Mouse (Mus musculus) liver, embryonic 12.5 days (tissue): ENCODE results near the gene Eif2b1. TPM values are rescaled to one million over a fixed set of nuclear protein-coding genes. Genes with fewer than 3 reads are reported as not detected.
A peak's percentile ranks its signal among the peaks of the same experiment; 100 is the strongest.
"Not testable (repeated sequence)": the region's sequence is repeated elsewhere in the genome, so short reads cannot be mapped to it uniquely, and the experiment has no call there.

Experiments
- ATAC-seq: fragments of 200-750 bp; cut with Nextera tagmentation; 2 replicates; pipeline ENCODE4 v1.8.0; 2017; ENCODE audit warnings: moderate number of reproducible peaks, mild to moderate bottlenecking, moderate library complexity
- H3K27ac ChIP-seq: fragments of 300-500 bp; sonication (generic); 2 replicates; pipeline ENCODE4 v1.5.1; 2016; ENCODE audit warnings: mild to moderate bottlenecking
- H3K27me3 ChIP-seq: fragments of 300-500 bp; sonication (generic); replicated peaks from 2 replicates; pipeline ENCODE4 v1.6.1; 2016; ENCODE audit warnings: mild to moderate bottlenecking, moderate library complexity
- H3K36me3 ChIP-seq: fragments of 300-500 bp; sonication (generic); 2 replicates; pipeline ENCODE4 v1.6.1; 2016; ENCODE audit warnings: mild to moderate bottlenecking, moderate library complexity
- H3K4me1 ChIP-seq: fragments of 300-500 bp; sonication (generic); 2 replicates; pipeline ENCODE4 v1.6.1; 2016
- H3K4me2 ChIP-seq: fragments of 300-500 bp; sonication (generic); 2 replicates; pipeline ENCODE4 v1.6.1; 2016; ENCODE audit warnings: mild to moderate bottlenecking, moderate library complexity
- H3K4me3 ChIP-seq: fragments of 300-500 bp; sonication (generic); 2 replicates; pipeline ENCODE4 v1.5.1; 2016; ENCODE audit warnings: mild to moderate bottlenecking, moderate library complexity
- H3K9ac ChIP-seq: fragments of 300-500 bp; sonication (generic); 2 replicates; pipeline ENCODE4 v1.6.1; 2016; ENCODE audit warnings: mild to moderate bottlenecking, moderate library complexity
- H3K9me3 ChIP-seq: fragments of 300-500 bp; sonication (generic); replicated peaks from 2 replicates; pipeline ENCODE4 v1.6.1; 2016; ENCODE audit warnings: mild to moderate bottlenecking, moderate library complexity
- WGBS: fragments of 180-500 bp; shearing (Covaris S2); methylation state at CpG from one replicate; pipeline ENCODE4 v1.1.7; 2016; ENCODE audit not compliant: insufficient replicate concordance; 5-methylcytosine and 5-hydroxymethylcytosine counted together
- polyA plus RNA-seq: library from polyadenylated mRNA; unstranded; fragments of >200 nt; fragmentation: Nextera tagmentation; extraction: Ambion mirVana; gene quantifications from 2 replicates; pipeline ENCODE4 v1.2.1, GENCODE M21; 2016

Eif2b1 gene
- polyA plus RNA-seq, 1 experiment from 2014 or later: 80.1 TPM

DNA sequence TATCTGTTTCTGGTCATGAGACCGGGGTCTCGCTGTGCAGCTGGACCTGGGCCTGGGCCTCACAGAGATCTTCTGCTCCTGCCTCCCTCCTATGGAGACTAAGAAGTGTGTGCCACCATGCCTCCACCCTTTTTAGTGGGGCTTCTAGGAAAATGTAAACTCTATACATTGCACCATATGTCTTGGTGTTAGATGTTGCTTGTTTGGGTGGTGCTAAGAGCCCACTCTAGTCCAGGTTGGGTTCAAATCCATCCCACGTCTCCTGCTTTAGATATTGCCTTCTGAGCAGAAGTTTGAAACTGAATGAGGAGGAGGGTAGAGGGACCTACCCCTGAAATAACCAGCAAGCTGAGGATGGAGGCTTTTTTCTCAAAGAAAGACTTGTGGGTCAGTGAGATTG lies 13.8 kb upstream of the Eif2b1 start:
- ATAC-seq: no peak
- H3K9me3 ChIP-seq: no peaks in the 10 kb centered on the region
- WGBS: 86% methylated on average over 3 of the region's 3 CpGs
- H3K27me3 ChIP-seq: no peaks in the 10 kb centered on the region
- peaks cover 71% of the 10 kb centered on the region for H3K36me3 ChIP-seq
- no peaks in the 10 kb centered on the region for H3K4me1 ChIP-seq
- no peak overlapping the region for H3K4me2 ChIP-seq
- H3K9ac ChIP-seq: no peak overlapping the region
- H3K27ac ChIP-seq: no peak overlapping the region
- no peak overlapping the region for H3K4me3 ChIP-seq

DNA sequence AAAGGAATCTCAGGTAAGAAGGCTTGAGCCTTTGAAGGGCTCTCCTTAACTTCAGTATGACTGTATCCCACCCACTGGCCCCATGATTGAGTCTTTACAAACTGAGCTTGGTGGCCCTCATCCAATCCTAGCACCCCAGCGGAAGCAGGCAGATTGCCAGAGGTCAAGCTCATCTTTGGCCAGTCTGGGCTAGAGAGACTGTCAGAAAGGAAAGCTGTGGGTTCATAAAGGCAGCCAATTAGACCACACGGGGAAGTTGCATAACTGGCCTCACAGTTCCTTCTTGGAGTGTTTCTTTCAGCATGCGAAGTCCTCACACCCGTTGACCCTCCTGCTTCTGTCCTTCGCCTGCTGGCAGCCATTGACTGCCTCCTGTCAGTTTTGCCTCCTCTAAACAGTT lies 3.6 kb upstream of the Eif2b1 start:
- Histone ChIP-seq H3K36me3 (peaks cover 50% of the 10 kb centered on the region), H3K9me3 (no peaks in the 10 kb centered on the region), H3K27me3 (no peaks in the 10 kb centered on the region), H3K4me1 (peaks cover 24% of the 10 kb centered on the region), H3K4me3 (no peak overlapping the region), H3K9ac (no peak overlapping the region), H3K4me2 (no peak overlapping the region), H3K27ac (no peak overlapping the region)
- 57% methylated on average over 5 of the region's 5 CpGs for WGBS
- ATAC-seq: no peak

DNA sequence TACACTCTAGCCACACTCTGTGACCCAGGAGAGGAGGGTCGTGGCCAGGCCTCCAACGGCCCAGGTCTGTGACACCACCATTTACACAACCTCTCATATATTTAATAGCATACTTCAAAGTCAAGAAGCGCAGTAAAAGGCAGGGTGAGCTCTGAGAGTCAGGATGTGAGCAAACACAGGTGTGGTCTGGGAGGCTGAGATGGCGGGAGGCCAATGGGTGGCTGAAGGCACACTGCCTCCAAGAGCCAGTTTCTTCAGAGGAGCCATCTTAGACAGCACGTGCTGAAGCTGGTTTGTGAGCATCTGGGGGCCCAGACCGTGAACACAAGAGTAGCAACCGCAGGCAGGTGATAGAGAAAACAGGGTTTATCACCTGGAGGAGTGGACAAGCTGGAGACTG lies 3.5 kb downstream of the Eif2b1 start:
- H3K36me3 ChIP-seq: peaks cover 73% of the 10 kb centered on the region
- peaks cover 28% of the 10 kb centered on the region for H3K4me1 ChIP-seq
- WGBS: 85% methylated on average over 7 of the region's 7 CpGs
- H3K4me2 ChIP-seq: no peak overlapping the region
- no peak overlapping the region for H3K27ac ChIP-seq
- ATAC-seq: no peak
- H3K27me3 ChIP-seq: no peaks in the 10 kb centered on the region
- no peak overlapping the region for H3K9ac ChIP-seq
- no peaks in the 10 kb centered on the region for H3K9me3 ChIP-seq
- no peak overlapping the region for H3K4me3 ChIP-seq

DNA sequence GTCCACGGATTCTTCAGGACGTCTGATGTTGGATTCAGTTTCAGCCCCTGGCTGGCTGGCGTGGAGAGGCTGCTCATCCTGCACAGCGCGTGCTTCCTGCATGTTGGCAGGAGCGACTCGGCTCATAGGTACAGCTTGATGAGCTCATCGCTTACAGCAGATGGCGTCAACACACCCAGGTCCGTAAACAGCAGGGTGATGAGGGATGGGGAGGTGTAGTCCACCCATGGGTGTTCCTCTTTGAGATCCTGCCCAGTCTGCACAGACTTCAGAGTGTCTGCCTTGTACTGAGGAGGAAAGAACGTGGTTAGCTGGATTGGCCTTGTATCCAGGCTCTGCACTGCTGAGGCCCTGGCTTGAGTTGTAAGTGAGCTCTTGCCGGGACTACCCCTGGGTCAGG lies 7.9 kb downstream of the Eif2b1 start:
- Histone ChIP-seq H3K4me3 (no peak overlapping the region), H3K4me2 (no peak overlapping the region), H3K9me3 (no peaks in the 10 kb centered on the region), H3K27ac (no peak overlapping the region), H3K36me3 (peaks cover 100% of the 10 kb centered on the region), H3K4me1 (0 out of 2 replicates have a peak, but pooled peaks cover 3% of the 10 kb centered on the region), H3K9ac (no peak overlapping the region), H3K27me3 (no peaks in the 10 kb centered on the region)
- WGBS: 78% methylated on average over 12 of the region's 12 CpGs
- no peak for ATAC-seq

DNA sequence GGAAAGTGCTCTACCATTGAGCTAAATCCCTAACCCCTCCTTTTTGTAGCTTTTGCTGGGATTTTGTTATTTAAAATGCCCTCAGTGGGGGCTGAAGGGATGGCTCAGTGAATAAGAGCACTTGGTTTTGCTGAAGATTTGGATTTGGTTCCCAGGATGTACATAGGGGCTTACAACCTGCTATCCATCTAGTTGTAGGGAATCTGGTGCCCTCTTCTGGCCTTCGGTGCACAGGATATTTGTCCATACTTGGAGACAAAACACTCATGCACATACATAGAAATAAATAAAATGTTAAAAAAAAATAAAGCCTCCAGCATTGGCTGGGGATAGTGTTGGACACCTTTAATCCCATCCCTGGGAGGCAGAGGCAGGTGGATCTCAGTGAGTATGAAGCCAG lies 23.8 kb downstream of the Eif2b1 start:
- Histone ChIP-seq H3K4me3 (no peak overlapping the region), H3K4me2 (no peak overlapping the region), H3K27ac (no peak overlapping the region), H3K9me3 (no peaks in the 10 kb centered on the region), H3K4me1 (peaks cover 21% of the 10 kb centered on the region), H3K36me3 (peaks cover 66% of the 10 kb centered on the region), H3K9ac (no peak overlapping the region), H3K27me3 (no peaks in the 10 kb centered on the region)
- WGBS: 76% methylated on average over 1 of the region's 1 CpGs
- no peak for ATAC-seq

DNA sequence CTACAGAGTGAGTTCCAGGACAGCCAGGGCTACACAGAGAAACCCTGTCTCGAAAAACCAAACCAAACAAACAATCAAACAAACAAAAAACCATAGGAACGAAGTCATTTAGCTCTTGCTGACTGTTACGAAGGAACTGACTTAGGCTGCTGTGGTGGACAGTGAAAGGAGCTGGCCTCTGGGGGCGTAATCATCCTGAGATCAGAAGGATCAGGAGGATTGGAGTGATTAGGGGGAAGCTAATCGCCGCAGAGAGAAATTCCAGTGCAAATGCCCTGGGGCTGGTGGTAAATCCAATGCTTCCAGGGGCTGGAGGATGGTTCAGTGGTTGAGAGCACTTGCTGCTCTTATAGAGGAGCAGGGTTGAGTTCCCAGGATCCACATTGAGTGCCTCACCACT lies 25.3 kb downstream of the Eif2b1 start:
- Histone ChIP-seq H3K9me3 (no peaks in the 10 kb centered on the region), H3K36me3 (peaks cover 54% of the 10 kb centered on the region), H3K4me1 (peaks cover 21% of the 10 kb centered on the region), H3K4me2 (peak overlapping the region; percentile 85), H3K27me3 (no peaks in the 10 kb centered on the region), H3K27ac (0 out of 2 replicates have a peak overlapping the region, but pooled peaks have one; percentile 25), H3K9ac (peak overlapping the region; percentile 80), H3K4me3 (peak overlapping the region; percentile 91)
- ATAC-seq: no peak
- WGBS: 58% methylated on average over 6 of the region's 6 CpGs

DNA sequence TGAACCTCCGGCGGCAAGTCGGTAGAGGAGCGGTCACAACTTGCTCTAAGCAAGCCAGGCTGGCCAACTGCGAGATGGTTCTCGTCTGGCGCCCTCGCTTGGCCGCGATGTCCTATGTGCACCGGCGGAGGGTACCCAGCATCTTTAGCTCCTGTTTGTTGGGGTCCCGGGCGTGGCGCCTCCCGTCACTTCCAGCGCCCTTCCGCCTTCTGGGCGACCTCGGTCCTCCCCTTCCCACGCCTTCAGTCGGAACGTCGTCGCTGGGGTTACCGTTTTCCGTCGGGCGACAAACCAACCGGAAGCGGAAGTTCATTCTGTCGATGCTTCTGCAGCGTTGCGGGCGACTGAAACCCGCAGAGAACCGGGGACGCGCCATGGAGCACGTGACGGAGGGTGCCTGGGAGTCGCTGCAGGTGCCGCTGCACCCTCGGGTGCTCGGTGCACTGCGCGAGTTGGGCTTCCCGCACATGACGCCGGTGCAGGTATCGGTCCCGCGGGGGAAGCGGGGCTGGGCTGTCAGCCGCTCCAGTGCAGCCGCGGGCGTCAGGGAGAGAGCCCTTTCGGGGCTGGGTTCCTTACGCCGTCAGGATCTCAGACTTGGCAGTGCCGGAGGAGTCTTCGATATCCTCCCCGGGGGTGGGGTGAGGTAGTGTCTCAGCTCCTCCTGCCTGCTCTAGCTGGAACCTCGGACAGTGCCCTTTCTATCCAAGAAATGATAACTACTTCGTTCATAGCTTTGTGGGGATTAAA lies 26.2 kb downstream of the Eif2b1 start, which contains the start of gene Ddx55:
Ddx55 (plus strand) TSS at position 307 of the 750 bp plus-strand sequence.
- Histone ChIP-seq H3K27me3 (no peaks in the 10 kb centered on the region), H3K36me3 (peaks cover 54% of the 10 kb centered on the region), H3K4me1 (peaks cover 21% of the 10 kb centered on the region), H3K9ac (peak within 1 kb of the TSS; percentile 80), H3K4me3 (peak within 1 kb of the TSS; percentile 91), H3K9me3 (no peaks in the 10 kb centered on the region), H3K4me2 (peak within 1 kb of the TSS; percentile 85), H3K27ac (peak within 1 kb of the TSS; percentile 87)
- ATAC-seq: peak; percentile 86
- WGBS: 2% methylated on average over 66 of the region's 66 CpGs

DNA sequence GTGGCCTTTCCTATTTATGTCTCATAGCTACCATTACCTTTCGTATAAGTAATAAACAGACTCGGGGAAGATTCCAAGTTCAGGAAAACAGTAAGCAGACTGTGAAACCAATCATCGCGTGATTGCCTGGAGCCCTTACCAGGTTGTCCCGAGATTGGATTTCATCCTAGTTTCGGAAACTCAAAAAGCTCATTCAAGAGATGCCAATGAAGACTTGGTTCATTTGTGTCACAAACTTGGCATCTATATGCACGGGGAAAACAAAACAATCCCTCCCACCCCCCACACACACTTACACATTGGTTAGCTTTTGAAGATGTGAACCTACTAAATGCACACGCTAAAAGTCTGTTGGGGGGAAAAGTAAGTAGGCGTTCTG lies 26.8 kb downstream of the Eif2b1 start:
- no peaks in the 10 kb centered on the region for H3K9me3 ChIP-seq

DNA sequence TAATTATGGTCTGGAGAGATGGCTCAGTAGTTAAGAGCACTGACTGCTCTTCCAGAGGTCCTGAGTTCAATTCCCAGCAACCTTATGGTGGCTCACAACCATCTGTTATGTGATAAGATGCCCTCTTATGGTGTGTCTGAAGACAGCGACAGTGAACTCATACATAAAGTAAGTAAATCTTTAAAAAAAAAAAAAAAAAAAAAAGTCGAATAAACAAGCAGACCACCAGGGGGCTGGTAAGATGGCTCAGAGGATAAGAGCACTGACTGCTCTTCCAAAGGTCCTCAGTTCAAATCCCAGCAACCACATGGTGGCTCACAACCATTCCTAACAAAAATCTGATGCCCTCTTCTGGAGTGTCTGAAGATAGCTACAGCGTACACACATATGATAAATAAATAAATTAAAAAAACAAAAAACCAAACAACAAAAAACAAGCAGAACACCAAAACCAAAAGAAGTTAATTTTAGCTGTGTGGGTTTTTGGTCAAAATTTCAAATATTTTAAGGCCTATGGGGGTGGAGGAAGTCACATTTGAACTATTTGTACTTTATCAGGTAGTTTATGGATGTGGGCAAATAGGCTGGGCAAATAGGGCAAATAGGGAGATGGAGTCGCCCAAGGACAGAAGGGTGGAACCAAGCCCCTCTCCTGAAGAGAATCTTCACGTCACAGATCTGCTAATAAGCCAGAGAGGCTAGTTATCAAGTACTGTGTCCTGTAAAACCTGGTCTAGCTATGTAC lies 27.4 kb downstream of the Eif2b1 start:
- not testable (repeated sequence) for H3K27me3 ChIP-seq, H3K9me3 ChIP-seq, ATAC-seq
- peak overlapping the region; percentile 85 for H3K4me2 ChIP-seq
- peaks cover 54% of the 10 kb centered on the region for H3K36me3 ChIP-seq
- peak overlapping the region; percentile 80 for H3K9ac ChIP-seq
- 28% methylated on average over 5 of the region's 5 CpGs for WGBS
- H3K27ac ChIP-seq: peak overlapping the region; percentile 87
- peak overlapping the region; percentile 91 for H3K4me3 ChIP-seq
- peaks cover 21% of the 10 kb centered on the region for H3K4me1 ChIP-seq

More for the DNA sequence above, 26.8 kb downstream of the Eif2b1 start:
- no peak for ATAC-seq
- peak overlapping the region; percentile 87 for H3K27ac ChIP-seq
- H3K4me2 ChIP-seq: peak overlapping the region; percentile 85
- peak overlapping the region; percentile 91 for H3K4me3 ChIP-seq
- peaks cover 21% of the 10 kb centered on the region for H3K4me1 ChIP-seq
- peaks cover 54% of the 10 kb centered on the region for H3K36me3 ChIP-seq
- no peaks in the 10 kb centered on the region for H3K27me3 ChIP-seq
- H3K9ac ChIP-seq: peak overlapping the region; percentile 80
- WGBS: 12% methylated on average over 9 of the region's 9 CpGs

DNA sequence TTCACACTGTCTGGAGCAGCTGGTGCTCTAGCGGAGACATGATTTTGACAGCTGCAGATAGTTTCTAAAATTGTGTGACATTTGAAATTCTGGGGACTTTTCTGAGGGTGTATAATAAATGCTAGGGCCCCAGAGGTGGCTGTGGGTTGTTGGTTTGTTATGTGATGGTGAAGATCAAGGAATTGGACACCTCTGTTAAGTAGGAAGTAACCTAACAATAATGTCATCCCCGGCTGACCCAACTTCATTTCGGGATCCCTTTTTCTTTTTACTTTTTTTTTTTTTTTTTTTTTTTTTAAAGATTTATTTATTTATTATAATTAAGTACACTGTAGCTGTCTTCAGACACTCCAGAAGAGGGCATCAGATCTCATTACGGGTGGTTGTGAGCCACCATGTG lies 28.2 kb downstream of the Eif2b1 start:
- H3K4me3 ChIP-seq, H3K4me2 ChIP-seq, H3K27ac ChIP-seq, H3K9me3 ChIP-seq, H3K27me3 ChIP-seq, H3K9ac ChIP-seq, ATAC-seq: not testable (repeated sequence)
- 83% methylated on average over 4 of the region's 4 CpGs for WGBS
- H3K4me1 ChIP-seq: peaks cover 21% of the 10 kb centered on the region
- H3K36me3 ChIP-seq: peaks cover 54% of the 10 kb centered on the region

DNA sequence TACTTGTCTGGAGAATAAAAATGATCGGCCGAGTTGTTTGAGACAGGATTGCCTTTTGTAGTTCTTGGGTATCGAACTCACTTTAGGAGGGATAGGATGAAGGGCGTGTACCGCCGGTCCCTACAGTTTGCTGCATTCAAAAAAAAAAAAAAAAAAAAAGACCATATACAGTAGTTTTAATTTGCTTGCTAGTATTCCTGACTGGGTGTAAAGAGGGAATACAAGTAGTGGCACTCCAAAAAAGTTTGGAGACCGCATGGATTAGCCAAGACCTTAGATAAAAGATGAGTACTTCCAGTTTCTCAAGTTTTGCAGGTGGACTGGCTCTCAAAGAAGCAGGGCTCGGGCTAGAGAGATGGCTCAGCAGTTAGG lies 37.3 kb downstream of the Eif2b1 start:
- no peaks in the 10 kb centered on the region for H3K9me3 ChIP-seq
- H3K36me3 ChIP-seq: peaks cover 44% of the 10 kb centered on the region
- peak overlapping the region; percentile 83 for H3K4me3 ChIP-seq
- H3K4me2 ChIP-seq: peak overlapping the region; percentile 84
- WGBS: 6% methylated on average over 8 of the region's 8 CpGs
- 0 out of 2 replicates have a peak, but pooled peaks cover 6% of the 10 kb centered on the region for H3K27me3 ChIP-seq
- peaks cover 25% of the 10 kb centered on the region for H3K4me1 ChIP-seq
- no peak for ATAC-seq
- H3K27ac ChIP-seq: peak overlapping the region; percentile 90
- H3K9ac ChIP-seq: peak overlapping the region; percentile 96

DNA sequence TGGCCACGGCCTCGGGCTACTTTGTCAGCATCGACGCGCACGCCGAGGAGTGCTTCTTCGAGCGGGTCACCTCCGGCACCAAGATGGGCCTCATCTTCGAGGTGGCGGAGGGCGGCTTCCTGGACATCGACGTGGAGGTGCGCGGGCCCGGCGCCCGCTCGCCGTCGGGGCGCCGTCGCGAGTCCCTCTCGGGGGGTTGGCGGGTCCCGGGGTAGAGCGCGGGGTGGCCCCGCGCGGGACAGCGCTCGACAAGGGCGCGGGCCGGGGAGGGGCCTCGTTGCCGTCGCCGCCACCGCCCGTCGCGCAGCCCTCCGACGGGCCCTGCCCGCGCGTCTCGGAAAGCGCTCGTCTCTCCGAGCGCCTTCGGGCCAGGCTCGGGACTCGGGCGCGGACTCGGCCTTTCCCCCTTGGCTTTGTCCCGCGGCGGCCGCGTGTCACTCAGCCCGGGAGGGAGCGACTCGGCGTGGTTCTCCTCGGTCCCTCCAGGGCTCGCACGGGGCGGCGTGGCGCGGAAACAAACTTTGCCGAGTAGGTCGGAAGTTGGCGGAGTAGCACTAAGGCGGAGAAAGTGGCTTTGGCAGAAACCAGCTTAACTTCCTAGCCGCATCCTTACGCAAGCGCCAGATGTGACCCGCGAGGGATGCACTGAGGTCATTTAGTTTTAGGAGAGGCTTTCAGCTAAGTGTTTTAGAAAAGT lies 37.9 kb downstream of the Eif2b1 start:
- H3K4me2 ChIP-seq: peak overlapping the region; percentile 84
- ATAC-seq: peak; percentile 81
- peak overlapping the region; percentile 90 for H3K27ac ChIP-seq
- H3K4me1 ChIP-seq: peaks cover 26% of the 10 kb centered on the region
- peak overlapping the region; percentile 96 for H3K9ac ChIP-seq
- no peaks in the 10 kb centered on the region for H3K9me3 ChIP-seq
- H3K36me3 ChIP-seq: peaks cover 39% of the 10 kb centered on the region
- H3K4me3 ChIP-seq: peak overlapping the region; percentile 83
- H3K27me3 ChIP-seq: 0 out of 2 replicates have a peak, but pooled peaks cover 8% of the 10 kb centered on the region
- WGBS: 4% methylated on average over 82 of the region's 89 CpGs
